Mouse (Mus musculus) ES-E14 (cell line): ENCODE results near the gene Mgll. TPM values are rescaled to one million over a fixed set of nuclear protein-coding genes. Genes with fewer than 3 reads are reported as not detected.

Experiments used
- DNase-seq: peaks from one replicate; pipeline ENCODE4 v3.0.0-alpha.2; 2013; ENCODE audit warnings: low read depth, low spot score
- H3K27ac ChIP-seq: 2 replicates; pipeline ENCODE4 v1.5.1; 2012; ENCODE audit warnings: low read depth, mild to moderate bottlenecking, low read length, moderate library complexity, mixed read lengths; ENCODE audit not compliant: poor library complexity, insufficient read depth, severe bottlenecking
- H3K36me3 ChIP-seq: 2 replicates; pipeline ENCODE4 v1.6.1; 2012; ENCODE audit warnings: mild to moderate bottlenecking, low read length, moderate library complexity, mixed read lengths; ENCODE audit not compliant: control insufficient read depth, poor library complexity, insufficient read depth, severe bottlenecking
- H3K4me1 ChIP-seq, 2 experiments: fragments of 150-350 bp in 1 of 2; sonication (generic) in 1 of 2; 2 replicates each; pipeline ENCODE4 v1.6.1; 2012; ENCODE audit warnings: low read length in 2 of 2, mild to moderate bottlenecking in 1 of 2, mixed read lengths in 1 of 2; ENCODE audit not compliant: control insufficient read depth in 2 of 2, insufficient read depth in 2 of 2, poor library complexity in 1 of 2
- H3K4me3 ChIP-seq, 2 experiments: fragments of 150-350 bp in 1 of 2; sonication (generic) in 1 of 2; 2 replicates each; pipeline ENCODE4 v1.5.1; 2012; ENCODE audit warnings: low read length in 2 of 2, low read depth in 1 of 2, mild to moderate bottlenecking in 1 of 2, mixed read lengths in 1 of 2; ENCODE audit not compliant: insufficient read depth in 1 of 2, poor library complexity in 1 of 2, severe bottlenecking in 1 of 2
- H3K9ac ChIP-seq: 2 replicates; pipeline ENCODE4 v1.6.1; 2012; ENCODE audit warnings: low read depth, mild to moderate bottlenecking, low read length, mixed read lengths; ENCODE audit not compliant: poor library complexity, insufficient read depth, severe bottlenecking
- H3K9me3 ChIP-seq: fragments of 150-350 bp; sonication (generic); 2 replicates; pipeline ENCODE4 v1.6.1; 2012; ENCODE audit warnings: low read depth, mild to moderate bottlenecking, low read length; ENCODE audit not compliant: control insufficient read depth, insufficient read depth
- CHD2 ChIP-seq: IDR thresholded peaks from 2 replicates; pipeline ENCODE4 v1.6.1; 2014; ENCODE audit warnings: mild to moderate bottlenecking, low read depth, low read length, inconsistent platforms
- HCFC1 ChIP-seq: IDR thresholded peaks from 2 replicates; pipeline ENCODE4 v1.6.1; 2012; ENCODE audit warnings: low read length, inconsistent platforms, borderline replicate concordance; ENCODE audit not compliant: insufficient read depth
- MAFK ChIP-seq: IDR thresholded peaks from 2 replicates; pipeline ENCODE4 v1.6.1; 2014; ENCODE audit warnings: mild to moderate bottlenecking, low read depth, low read length, inconsistent platforms; ENCODE audit not compliant: insufficient read depth
- ZC3H11A ChIP-seq: IDR thresholded peaks from 2 replicates; pipeline ENCODE4 v1.6.1; 2012; ENCODE audit warnings: low read depth, mild to moderate bottlenecking, inconsistent platforms, low read length, borderline replicate concordance
- ZNF384 ChIP-seq: IDR thresholded peaks from 2 replicates; pipeline ENCODE4 v1.6.1; 2012; ENCODE audit warnings: low read depth, low read length, inconsistent platforms
- in situ Hi-C, 2 experiments: fragments of 600-800 bp; cut with MboI; formaldehyde crosslinking; loops; one replicate each; pipeline ENCODE4 v1.15.1; 2025; ENCODE audit warnings: low sequenced_read_pairs in 2 of 2, inconsistent platforms in 1 of 2; ENCODE audit not compliant: unreplicated experiment in 2 of 2
- total RNA-seq: library from RNA; depleted of rRNA; stranded (reverse); fragments of 300-350 nt; gene quantifications from 2 replicates; pipeline ENCODE4 v1.2.3, GENCODE M21; 2012

The Mgll gene
- total RNA-seq, 1 experiment, result 8.4 TPM

GRCm38 (mm10) chr6:88715966-88716365 is 8.2 kb upstream of the Mgll start:
- in situ Hi-C loops, result no loop called here
- no peaks in the 10 kb centered on the region for H3K36me3 ChIP-seq
- H3K9me3 ChIP-seq, result no peaks in the 10 kb centered on the region
- H3K4me1 ChIP-seq, result no peaks in the 10 kb centered on the region
- no peak overlapping the region for H3K9ac ChIP-seq
- no peak overlapping the region for H3K27ac ChIP-seq
- DNase-seq, result no peak
- no peak overlapping the region for H3K4me3 ChIP-seq
- TF ChIP-seq MAFK, result no peak
- TF ChIP-seq CHD2, result no peak
- no peak for TF ChIP-seq HCFC1
- TF ChIP-seq ZC3H11A, result no peak
- no peak for TF ChIP-seq ZNF384

- Histone ChIP-seq H3K27ac (no peak overlapping the region), H3K9me3 (no peaks in the 10 kb centered on the region)
- no peak for DNase-seq
These were observed 6.8 kb upstream of the Mgll start for GRCm38 (mm10) chr6:88717143-88718032.

GRCm38 (mm10) chr6:88718033-88718725 is 6.0 kb upstream of the Mgll start:
- in situ Hi-C loops, result no loop called here
- Histone ChIP-seq H3K4me1 (no peaks in the 10 kb centered on the region), H3K9me3 (no peaks in the 10 kb centered on the region), H3K27ac (no peak overlapping the region), H3K4me3 (no peak overlapping the region), H3K9ac (no peak overlapping the region), H3K36me3 (no peaks in the 10 kb centered on the region)
- DNase-seq, result no peak
- TF ChIP-seq ZC3H11A (no peak), MAFK (no peak), ZNF384 (no peak), CHD2 (no peak), HCFC1 (no peak)

More at GRCm38 (mm10) chr6:88717143-88718032, 6.8 kb upstream of the Mgll start:
- Histone ChIP-seq H3K9ac (no peak overlapping the region), H3K4me1 (no peaks in the 10 kb centered on the region), H3K36me3 (no peaks in the 10 kb centered on the region), H3K4me3 (no peak overlapping the region)
- no peak for TF ChIP-seq MAFK
- TF ChIP-seq ZC3H11A, result no peak
- no peak for TF ChIP-seq CHD2
- TF ChIP-seq ZNF384, result no peak
- no peak for TF ChIP-seq HCFC1
- in situ Hi-C loops, result no loop called here

- H3K9ac ChIP-seq, result no peak overlapping the region
- TF ChIP-seq ZC3H11A (no peak), HCFC1 (no peak), MAFK (no peak), CHD2 (no peak), ZNF384 (no peak)
- DNase-seq, result no peak
- H3K4me3 ChIP-seq, result no peak overlapping the region
- H3K9me3 ChIP-seq, result no peaks in the 10 kb centered on the region
- in situ Hi-C loops, result no loop called here
- no peak overlapping the region for H3K27ac ChIP-seq
- no peaks in the 10 kb centered on the region for H3K36me3 ChIP-seq
- peaks cover 0 to 2% of the 10 kb centered on the region in 2 experiments; a peak in 1 of 4 replicates for H3K4me1 ChIP-seq
These were observed 3.2 kb upstream of the Mgll start for GRCm38 (mm10) chr6:88721059-88721458.
